Mouse (Mus musculus) mouse trophoblast stem cell (cell line): ENCODE measurements at regions not wholly inside any gene's neighbourhood (a gene's known extent, or its start where the extent isn't known, plus 50 kb on each side); places are given as distances from the start of the nearest gene placed in this dataset.

ENCODE experiments used
- in situ Hi-C, 2 experiments: fragments of 300-500 bp; cut with MseI, MboI; formaldehyde crosslinking; loops; 2 replicates in 1 of 2; 3 replicates in 1 of 2; pipeline ENCODE4 v1.15.1; 2025

- in situ Hi-C loops: loop anchor here (10.0 to 25.0 kb wide), 2 partner anchors 321 to 404 kb away; no protein-coding TSS in a partner anchor
These were observed 894.9 kb upstream of the Car8 start for GRCm38 (mm10) chr4:9133695-9134094.

- in situ Hi-C loops: loop anchor here (10.0 to 25.0 kb wide), 2 partner anchors 322 to 404 kb away; no protein-coding TSS in a partner anchor
These were observed 894.3 kb upstream of the Car8 start for GRCm38 (mm10) chr4:9132982-9133625.

GRCm38 (mm10) chr4:9132356-9132755, 893.5 kb upstream of the Car8 start:
- in situ Hi-C loops: loop anchor here (10.0 to 25.0 kb wide), 2 partner anchors 322 to 405 kb away; no protein-coding TSS in a partner anchor

- in situ Hi-C loops: loop anchor here (10.0 to 25.0 kb wide), 2 partner anchors 323 to 406 kb away; no protein-coding TSS in a partner anchor
These were observed 892.8 kb upstream of the Car8 start for GRCm38 (mm10) chr4:9131610-9132009.

- in situ Hi-C loops: loop anchor here in 1 of 2 experiments (25.0 kb wide), 1 partner anchor 412 kb away; no protein-coding TSS in a partner anchor
These were observed 886.6 kb upstream of the Car8 start for GRCm38 (mm10) chr4:9125236-9125963.

GRCm38 (mm10) chr4:9124586-9125232, 885.9 kb upstream of the Car8 start:
- in situ Hi-C loops: loop anchor here in 1 of 2 experiments (25.0 kb wide), 2 partner anchors 413 to 737 kb away; no protein-coding TSS in a partner anchor

GRCm38 (mm10) chr4:9124109-9124508, 885.3 kb upstream of the Car8 start:
- in situ Hi-C loops: loop anchor here in 1 of 2 experiments (25.0 kb wide), 1 partner anchor 737 kb away; no protein-coding TSS in a partner anchor

- in situ Hi-C loops: loop anchor here in 1 of 2 experiments (25.0 kb wide), 1 partner anchor 736 kb away; no protein-coding TSS in a partner anchor
These were observed 884.7 kb upstream of the Car8 start for GRCm38 (mm10) chr4:9123396-9124031.

- in situ Hi-C loops: loop anchor here in 1 of 2 experiments (25.0 kb wide), 1 partner anchor 735 kb away; no protein-coding TSS in a partner anchor
These were observed 883.9 kb upstream of the Car8 start for GRCm38 (mm10) chr4:9122639-9123286.

GRCm38 (mm10) chr4:9116955-9117647, 878.3 kb upstream of the Car8 start:
- in situ Hi-C loops: loop anchor here in 1 of 2 experiments (25.0 kb wide), 1 partner anchor 730 kb away; no protein-coding TSS in a partner anchor

- in situ Hi-C loops: loop anchor here in 1 of 2 experiments (25.0 kb wide), 1 partner anchor 729 kb away; no protein-coding TSS in a partner anchor
These were observed 877.0 kb upstream of the Car8 start for GRCm38 (mm10) chr4:9115874-9116273.

GRCm38 (mm10) chr4:9113982-9114381, 875.1 kb upstream of the Car8 start:
- in situ Hi-C loops: loop anchor here in 1 of 2 experiments (25.0 kb wide), 1 partner anchor 727 kb away; no protein-coding TSS in a partner anchor

- in situ Hi-C loops: loop anchor here in 1 of 2 experiments (25.0 kb wide), 1 partner anchor 723 kb away; no protein-coding TSS in a partner anchor
These were observed 871.5 kb upstream of the Car8 start for GRCm38 (mm10) chr4:9110355-9110754.

GRCm38 (mm10) chr4:9107295-9107694, 868.5 kb upstream of the Car8 start:
- in situ Hi-C loops: loop anchor here (10.0 to 25.0 kb wide), 2 partner anchors 62 to 720 kb away; no protein-coding TSS in a partner anchor

GRCm38 (mm10) chr4:9106778-9107177, 867.9 kb upstream of the Car8 start:
- in situ Hi-C loops: loop anchor here (10.0 to 25.0 kb wide), 2 partner anchors 62 to 719 kb away; no protein-coding TSS in a partner anchor

GRCm38 (mm10) chr4:9104657-9105056, 865.8 kb upstream of the Car8 start:
- in situ Hi-C loops: loop anchor here (10.0 to 25.0 kb wide), 2 partner anchors 60 to 717 kb away; no protein-coding TSS in a partner anchor

- in situ Hi-C loops: loop anchor here (10.0 to 25.0 kb wide), 2 partner anchors 59 to 717 kb away; no protein-coding TSS in a partner anchor
These were observed 865.1 kb upstream of the Car8 start for GRCm38 (mm10) chr4:9103958-9104357.

GRCm38 (mm10) chr4:9096809-9097700, 858.2 kb upstream of the Car8 start:
- in situ Hi-C loops: loop anchor here in 1 of 2 experiments (10.0 kb wide), 1 partner anchor 422 kb away; no protein-coding TSS in a partner anchor
